Mouse (Mus musculus): Measurements from ENCODE around the gene Pdlim4. TPM values are rescaled to one million over a fixed set of nuclear protein-coding genes. Genes with fewer than 3 reads are reported as not detected.
A peak's percentile ranks its signal among the peaks of the same experiment; 100 is the strongest.

The Pdlim4 gene
- polyA plus RNA-seq (2014; fragmentation: Nextera tagmentation; extraction: Ambion mirVana): 21.4 and 25.0 TPM in 2 replicates

- WGBS: under 1% methylated on average over 61 of the region's 61 CpGs
- Histone ChIP-seq H3K27ac (replicated peaks; ENCODE audit: low read depth, low read length) (no peak within 1 kb of the TSS), H3K9me3 (ENCODE audit: control insufficient read depth, low read length) (no peaks in the 10 kb centered on the region), H3K27me3 (ENCODE audit: control insufficient read depth, insufficient read depth, low read length) (peaks cover 8% of the 10 kb centered on the region; the same call in 1 of the 2 replicates), H3K36me3 (ENCODE audit: control insufficient read depth, insufficient read depth, low read length) (no peaks in the 10 kb centered on the region), H3K4me3 (replicated peaks; ENCODE audit: low read depth, low read length) (peak within 1 kb of the TSS; percentile 53), H3K4me1 (ENCODE audit: control insufficient read depth, insufficient read depth, low read length) (peaks cover 14% of the 10 kb centered on the region; the same call in 1 of the 2 replicates), H3K4me2 (ENCODE audit: low read length) (peak within 1 kb of the TSS; percentile 90), H3K9ac (replicated peaks; ENCODE audit: low read length) (peak within 1 kb of the TSS; percentile 57)
- DNase-seq (peak; percentile 75), ATAC-seq (ENCODE audit: low FRiP score, low TSS enrichment) (peak; percentile 51; the same call in 1 of the 2 replicates)
Measured at GRCm38 (mm10) chr11:54068520-54069371, at the start of gene Pdlim4. TSS of gene Pdlim4 (minus strand) at chr11:54069014.

DNA sequence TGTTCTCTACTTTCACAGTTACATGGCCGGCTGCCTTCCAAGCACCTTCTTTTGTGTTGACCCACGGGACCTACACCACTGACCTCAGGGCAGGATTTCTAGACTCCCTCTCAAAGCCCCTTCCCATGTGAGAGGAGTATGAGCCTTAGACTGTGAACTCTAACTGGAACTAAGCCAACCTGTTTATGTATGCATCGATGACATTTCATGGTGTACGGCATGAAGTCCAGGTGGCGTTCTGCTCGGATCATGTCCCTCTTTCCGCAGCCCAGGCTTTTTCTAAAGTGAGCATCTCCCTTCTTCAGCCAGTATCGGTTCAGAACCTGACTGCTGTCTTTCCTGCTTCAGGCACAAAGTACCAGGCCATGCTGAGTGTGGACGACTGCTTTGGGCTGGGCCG is 48.3 kb upstream of the Pdlim4 start:
- no peak overlapping the region for H3K4me2 ChIP-seq (ENCODE audit: low read length)
- H3K4me3 ChIP-seq (replicated peaks; ENCODE audit: low read depth, low read length): no peak overlapping the region
- no peaks in the 10 kb centered on the region for H3K36me3 ChIP-seq (ENCODE audit: control insufficient read depth, insufficient read depth, low read length)
- no peaks in the 10 kb centered on the region for H3K9me3 ChIP-seq (ENCODE audit: control insufficient read depth, low read length)
- H3K27ac ChIP-seq (replicated peaks; ENCODE audit: low read depth, low read length): no peak overlapping the region
- DNase-seq: no peak
- H3K4me1 ChIP-seq (ENCODE audit: control insufficient read depth, insufficient read depth, low read length): peaks cover 23% of the 10 kb centered on the region
- no peak overlapping the region for H3K9ac ChIP-seq (replicated peaks; ENCODE audit: low read length)
- 85% methylated on average over 10 of the region's 10 CpGs for WGBS
- H3K27me3 ChIP-seq (ENCODE audit: control insufficient read depth, insufficient read depth, low read length): no peaks in the 10 kb centered on the region
- ATAC-seq (ENCODE audit: low FRiP score, low TSS enrichment): no peak

DNA sequence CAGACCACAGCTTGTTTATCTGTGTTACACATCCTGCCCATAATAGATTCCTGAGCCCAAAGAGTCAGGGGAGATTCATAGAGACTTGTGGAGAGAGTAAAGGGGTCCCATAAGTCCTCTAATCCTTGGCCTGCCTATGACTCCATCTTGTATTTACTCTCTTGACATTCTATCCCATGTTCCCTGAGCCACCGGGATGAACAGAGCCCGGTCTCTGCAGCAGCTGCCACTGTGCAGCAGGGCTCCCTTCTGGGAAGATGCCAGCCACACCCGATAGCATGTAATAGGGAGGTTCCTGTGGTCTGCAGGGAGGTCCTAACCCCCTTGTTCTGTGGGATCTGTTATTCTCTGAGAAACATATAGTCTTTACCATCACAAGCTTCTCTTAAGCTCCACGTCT is 47.6 kb upstream of the Pdlim4 start:
- WGBS: 75% methylated on average over 4 of the region's 4 CpGs
- Histone ChIP-seq H3K4me2 (ENCODE audit: low read length) (no peak overlapping the region), H3K27ac (replicated peaks; ENCODE audit: low read depth, low read length) (no peak overlapping the region), H3K9me3 (ENCODE audit: control insufficient read depth, low read length) (no peaks in the 10 kb centered on the region), H3K4me1 (ENCODE audit: control insufficient read depth, insufficient read depth, low read length) (peaks cover 26% of the 10 kb centered on the region), H3K36me3 (ENCODE audit: control insufficient read depth, insufficient read depth, low read length) (no peaks in the 10 kb centered on the region), H3K9ac (replicated peaks; ENCODE audit: low read length) (no peak overlapping the region), H3K4me3 (replicated peaks; ENCODE audit: low read depth, low read length) (no peak overlapping the region), H3K27me3 (ENCODE audit: control insufficient read depth, insufficient read depth, low read length) (no peaks in the 10 kb centered on the region)
- ATAC-seq (ENCODE audit: low FRiP score, low TSS enrichment): no peak
- no peak for DNase-seq

GRCm38 (mm10) chr11:54115911-54116310 is 47.1 kb upstream of the Pdlim4 start:
- DNase-seq: no peak
- no peaks in the 10 kb centered on the region for H3K27me3 ChIP-seq (ENCODE audit: control insufficient read depth, insufficient read depth, low read length)
- no peak for ATAC-seq (ENCODE audit: low FRiP score, low TSS enrichment)
- H3K4me3 ChIP-seq (replicated peaks; ENCODE audit: low read depth, low read length): no peak overlapping the region
- peaks cover 26% of the 10 kb centered on the region for H3K4me1 ChIP-seq (ENCODE audit: control insufficient read depth, insufficient read depth, low read length)
- H3K9me3 ChIP-seq (ENCODE audit: control insufficient read depth, low read length): no peaks in the 10 kb centered on the region
- H3K27ac ChIP-seq (replicated peaks; ENCODE audit: low read depth, low read length): no peak overlapping the region
- no peaks in the 10 kb centered on the region for H3K36me3 ChIP-seq (ENCODE audit: control insufficient read depth, insufficient read depth, low read length)
- no peak overlapping the region for H3K4me2 ChIP-seq (ENCODE audit: low read length)
- H3K9ac ChIP-seq (replicated peaks; ENCODE audit: low read length): no peak overlapping the region
- WGBS: 43% methylated on average over 3 of the region's 3 CpGs

DNA sequence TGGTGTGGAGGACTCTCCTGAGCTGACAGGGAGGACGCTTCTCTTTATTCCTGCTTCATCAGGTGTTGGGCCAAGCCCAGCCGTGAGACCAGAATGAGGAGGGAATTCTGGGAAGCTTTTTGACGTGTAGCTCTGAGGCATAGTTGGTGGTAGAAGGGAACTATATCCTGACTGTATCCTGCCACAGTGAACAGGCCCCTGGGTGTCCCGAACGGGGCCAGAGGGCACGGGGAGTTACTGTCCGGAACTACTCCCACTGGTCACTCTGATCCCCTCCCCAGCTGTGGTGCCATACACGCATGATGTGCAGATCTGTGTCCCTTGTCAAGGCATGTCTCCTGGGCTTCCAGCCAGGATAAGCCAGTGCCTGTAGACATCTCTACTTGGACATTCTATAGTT is 46.5 kb upstream of the Pdlim4 start:
- ATAC-seq (ENCODE audit: low FRiP score, low TSS enrichment): no peak
- H3K4me2 ChIP-seq (ENCODE audit: low read length): no peak overlapping the region
- 89% methylated on average over 8 of the region's 8 CpGs for WGBS
- no peaks in the 10 kb centered on the region for H3K27me3 ChIP-seq (ENCODE audit: control insufficient read depth, insufficient read depth, low read length)
- no peaks in the 10 kb centered on the region for H3K36me3 ChIP-seq (ENCODE audit: control insufficient read depth, insufficient read depth, low read length)
- H3K27ac ChIP-seq (replicated peaks; ENCODE audit: low read depth, low read length): no peak overlapping the region
- H3K9me3 ChIP-seq (ENCODE audit: control insufficient read depth, low read length): no peaks in the 10 kb centered on the region
- H3K4me3 ChIP-seq (replicated peaks; ENCODE audit: low read depth, low read length): no peak overlapping the region
- no peak overlapping the region for H3K9ac ChIP-seq (replicated peaks; ENCODE audit: low read length)
- DNase-seq: no peak
- peaks cover 26% of the 10 kb centered on the region for H3K4me1 ChIP-seq (ENCODE audit: control insufficient read depth, insufficient read depth, low read length)

GRCm38 (mm10) chr11:54114746-54115145 is 45.9 kb upstream of the Pdlim4 start:
- no peaks in the 10 kb centered on the region for H3K36me3 ChIP-seq (ENCODE audit: control insufficient read depth, insufficient read depth, low read length)
- no peak overlapping the region for H3K27ac ChIP-seq (replicated peaks; ENCODE audit: low read depth, low read length)
- no peaks in the 10 kb centered on the region for H3K9me3 ChIP-seq (ENCODE audit: control insufficient read depth, low read length)
- DNase-seq (no peak), ATAC-seq (ENCODE audit: low FRiP score, low TSS enrichment) (no peak)
- 95% methylated on average over 3 of the region's 3 CpGs for WGBS
- H3K4me1 ChIP-seq (ENCODE audit: control insufficient read depth, insufficient read depth, low read length): peaks cover 26% of the 10 kb centered on the region
- H3K4me3 ChIP-seq (replicated peaks; ENCODE audit: low read depth, low read length): no peak overlapping the region
- H3K9ac ChIP-seq (replicated peaks; ENCODE audit: low read length): no peak overlapping the region
- no peaks in the 10 kb centered on the region for H3K27me3 ChIP-seq (ENCODE audit: control insufficient read depth, insufficient read depth, low read length)
- H3K4me2 ChIP-seq (ENCODE audit: low read length): no peak overlapping the region

DNA sequence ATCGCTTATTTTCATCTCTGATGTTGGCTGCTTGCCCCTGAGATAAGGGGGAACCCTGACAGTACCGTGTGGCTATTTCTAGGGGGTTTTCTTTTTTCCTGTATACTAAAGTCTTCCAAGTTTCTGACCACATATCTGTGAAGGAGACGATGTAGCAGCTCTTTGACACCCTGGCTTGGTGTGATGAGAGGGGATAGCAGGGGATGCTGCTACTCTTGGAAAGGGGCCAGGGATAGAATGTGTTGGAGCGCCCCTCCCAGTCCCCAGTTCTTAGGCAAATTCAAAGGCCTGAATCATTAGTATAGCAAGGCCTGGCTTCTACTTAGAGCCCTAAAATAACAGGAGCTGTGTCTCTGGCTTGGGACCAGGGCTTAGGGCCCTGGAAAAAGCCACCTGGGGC is 44.5 kb upstream of the Pdlim4 start:
- H3K4me2 ChIP-seq (ENCODE audit: low read length): peak overlapping the region; percentile 5
- DNase-seq (peak; percentile 64), ATAC-seq (ENCODE audit: low FRiP score, low TSS enrichment) (peak; percentile 18)
- peaks cover 26% of the 10 kb centered on the region for H3K4me1 ChIP-seq (ENCODE audit: control insufficient read depth, insufficient read depth, low read length)
- no peaks in the 10 kb centered on the region for H3K36me3 ChIP-seq (ENCODE audit: control insufficient read depth, insufficient read depth, low read length)
- H3K4me3 ChIP-seq (replicated peaks; ENCODE audit: low read depth, low read length): no peak overlapping the region
- H3K27ac ChIP-seq (replicated peaks; ENCODE audit: low read depth, low read length): peak overlapping the region; percentile 78
- H3K9me3 ChIP-seq (ENCODE audit: control insufficient read depth, low read length): no peaks in the 10 kb centered on the region
- WGBS: 24% methylated on average over 4 of the region's 4 CpGs
- peak overlapping the region; percentile 13; the same call in 1 of the 2 replicates for H3K9ac ChIP-seq (replicated peaks; ENCODE audit: low read length)
- H3K27me3 ChIP-seq (ENCODE audit: control insufficient read depth, insufficient read depth, low read length): no peaks in the 10 kb centered on the region

- Histone ChIP-seq H3K4me3 (replicated peaks; ENCODE audit: low read depth, low read length) (no peak overlapping the region), H3K4me2 (ENCODE audit: low read length) (peak overlapping the region; percentile 5)
- peak; percentile 96 for ATAC-seq (ENCODE audit: low FRiP score, low TSS enrichment)
Measured at GRCm38 (mm10) chr11:54112920-54113319, 44.1 kb upstream of the Pdlim4 start.

More at GRCm38 (mm10) chr11:54112920-54113319, 44.1 kb upstream of the Pdlim4 start:
- Histone ChIP-seq H3K36me3 (ENCODE audit: control insufficient read depth, insufficient read depth, low read length) (no peaks in the 10 kb centered on the region), H3K9me3 (ENCODE audit: control insufficient read depth, low read length) (no peaks in the 10 kb centered on the region), H3K9ac (replicated peaks; ENCODE audit: low read length) (peak overlapping the region; percentile 13; the same call in 1 of the 2 replicates), H3K27me3 (ENCODE audit: control insufficient read depth, insufficient read depth, low read length) (no peaks in the 10 kb centered on the region), H3K4me1 (ENCODE audit: control insufficient read depth, insufficient read depth, low read length) (peaks cover 26% of the 10 kb centered on the region), H3K27ac (replicated peaks; ENCODE audit: low read depth, low read length) (peak overlapping the region; percentile 78)
- 0% methylated on average over 10 of the region's 10 CpGs for WGBS
- DNase-seq: peak; percentile 94

Measured in midbrain, embryonic 14.5 days (tissue).